Mouse (Mus musculus): Measurements from ENCODE around the gene Olfr323. TPM values are rescaled to one million over a fixed set of nuclear protein-coding genes. Genes with fewer than 3 reads are reported as not detected.

The Olfr323 gene
- not detected for polyA plus RNA-seq (2017; shearing (Covaris generic))

GRCm38 (mm10) chr11:58630401-58630800, at the start of gene Olfr323:
Gene Olfr323 (minus strand): TSS chr11:58630501.

GRCm38 (mm10) chr11:58658596-58658995, 28.3 kb upstream of the Olfr323 start, which contains the start of gene Olfr322:
Gene Olfr322 (plus strand): TSS chr11:58658782.

GRCm38 (mm10) chr11:58640272-58640867, 10.1 kb upstream of the Olfr323 start, which contains the start of gene Trim58:
Gene Trim58 (plus strand): TSS chr11:58640465.

GRCm38 (mm10) chr11:58615975-58616374, 14.3 kb downstream of the Olfr323 start, which contains the start of gene 2210407C18Rik:
Gene 2210407C18Rik (minus strand): TSS chr11:58616075.

GRCm38 (mm10) chr11:58594814-58595213, 35.5 kb downstream of the Olfr323 start, which contains the start of gene Olfr324:
Gene Olfr324 (plus strand): TSS chr11:58595114.

GRCm38 (mm10) chr11:58577430-58577829, 52.9 kb downstream of the Olfr323 start, which contains the start of gene Olfr325:
Gene Olfr325 (plus strand): TSS chr11:58577730.

Other genes starting within 250 kb of the Olfr323 start
- gene 1810065E05Rik, start 209.4 kb downstream of the Olfr323 start, polyA plus RNA-seq (2017; shearing (Covaris generic)) = not detected
- not detected for gene Gm12253, start 197.9 kb downstream of the Olfr323 start, polyA plus RNA-seq (2017; shearing (Covaris generic))
- gene Lypd9, start 177.6 kb downstream of the Olfr323 start, polyA plus RNA-seq (2017; shearing (Covaris generic)) = not detected
- gene Olfr30, start 168.2 kb downstream of the Olfr323 start, polyA plus RNA-seq (2017; shearing (Covaris generic)) = not detected
- not detected for gene Olfr332, start 137.9 kb downstream of the Olfr323 start, polyA plus RNA-seq (2017; shearing (Covaris generic))
- not detected for gene Olfr331, start 127.9 kb downstream of the Olfr323 start, polyA plus RNA-seq (2017; shearing (Covaris generic))
- 0.44 TPM for gene Olfr330, start 95.7 kb downstream of the Olfr323 start, polyA plus RNA-seq (2017; shearing (Covaris generic))
- not detected for gene Olfr329-ps, start 84.1 kb downstream of the Olfr323 start, polyA plus RNA-seq (2017; shearing (Covaris generic))
- not detected for gene Olfr328, start 74.9 kb downstream of the Olfr323 start, polyA plus RNA-seq (2017; shearing (Covaris generic))
- not detected for gene Olfr224, start 59.9 kb downstream of the Olfr323 start, polyA plus RNA-seq (2017; shearing (Covaris generic))
- gene Olfr325, start 52.8 kb downstream of the Olfr323 start, polyA plus RNA-seq (2017; shearing (Covaris generic)) = not detected
- not detected for gene Olfr324, start 35.4 kb downstream of the Olfr323 start, polyA plus RNA-seq (2017; shearing (Covaris generic))
- not detected for gene 2210407C18Rik, start 14.4 kb downstream of the Olfr323 start, polyA plus RNA-seq (2017; shearing (Covaris generic))
- not detected for gene Trim58, start 10.0 kb upstream of the Olfr323 start, polyA plus RNA-seq (2017; shearing (Covaris generic))
- not detected for gene Olfr322, start 28.3 kb upstream of the Olfr323 start, polyA plus RNA-seq (2017; shearing (Covaris generic))
- not detected for gene Olfr320, start 50.6 kb upstream of the Olfr323 start, polyA plus RNA-seq (2017; shearing (Covaris generic))
- not detected for gene Olfr319, start 68.7 kb upstream of the Olfr323 start, polyA plus RNA-seq (2017; shearing (Covaris generic))
- not detected for gene Olfr318, start 93.5 kb upstream of the Olfr323 start, polyA plus RNA-seq (2017; shearing (Covaris generic))
- gene Olfr317, start 108.7 kb upstream of the Olfr323 start, polyA plus RNA-seq (2017; shearing (Covaris generic)) = not detected
- not detected for gene Olfr316, start 122.2 kb upstream of the Olfr323 start, polyA plus RNA-seq (2017; shearing (Covaris generic))
- gene Olfr315, start 142.7 kb upstream of the Olfr323 start, polyA plus RNA-seq (2017; shearing (Covaris generic)) = not detected
- gene Olfr314, start 152.5 kb upstream of the Olfr323 start, polyA plus RNA-seq (2017; shearing (Covaris generic)) = not detected
- not detected for gene Fam183b, start 171.5 kb upstream of the Olfr323 start, polyA plus RNA-seq (2017; shearing (Covaris generic))
- gene Olfr313, start 184.5 kb upstream of the Olfr323 start, polyA plus RNA-seq (2017; shearing (Covaris generic)) = not detected
- gene Olfr312, start 198.7 kb upstream of the Olfr323 start, polyA plus RNA-seq (2017; shearing (Covaris generic)) = 0.20 TPM
- gene Olfr311, start 208.8 kb upstream of the Olfr323 start, polyA plus RNA-seq (2017; shearing (Covaris generic)) = not detected
- 5.2 TPM for gene Gm12258, start 216.7 kb upstream of the Olfr323 start, polyA plus RNA-seq (2017; shearing (Covaris generic))
- gene 2810021J22Rik, start 236.7 kb upstream of the Olfr323 start, polyA plus RNA-seq (2017; shearing (Covaris generic)) = 4.9 TPM

Measured in naive thymus-derived CD4-positive, alpha-beta T cell, adult 5 months (primary cell).